Mouse (Mus musculus): ENCODE results near the gene Stpg2.
"Not testable (repeated sequence)": the region's sequence is repeated elsewhere in the genome, so short reads cannot be mapped to it uniquely, and the experiment has no call there.

Stpg2 gene

GRCm38 (mm10) chr3:139419142-139419541, 213.6 kb downstream of the Stpg2 start:
- DNase-seq (ENCODE audit: low spot score in 2 of 2) = no peak

- no peak for DNase-seq (ENCODE audit: low spot score in 2 of 2)
Observed at GRCm38 (mm10) chr3:139442170-139442569, 236.7 kb downstream of the Stpg2 start.

- DNase-seq (ENCODE audit: low spot score in 2 of 2) = no peak
Observed at GRCm38 (mm10) chr3:139495939-139496338, 290.4 kb downstream of the Stpg2 start.

- DNase-seq (ENCODE audit: low spot score in 2 of 2) = no peak
Observed at GRCm38 (mm10) chr3:139502216-139502615, 296.7 kb downstream of the Stpg2 start.

GRCm38 (mm10) chr3:139509275-139509985, 303.9 kb downstream of the Stpg2 start:
- DNase-seq (ENCODE audit: low spot score in 2 of 2) = no peak

- DNase-seq (ENCODE audit: low spot score in 2 of 2) = no peak
Observed at GRCm38 (mm10) chr3:139578496-139578895, 373.0 kb downstream of the Stpg2 start.

GRCm38 (mm10) chr3:139581298-139581697, 375.8 kb downstream of the Stpg2 start:
- no peak for DNase-seq (ENCODE audit: low spot score in 2 of 2)

GRCm38 (mm10) chr3:139599508-139599907, 394.0 kb downstream of the Stpg2 start:
- DNase-seq (ENCODE audit: low spot score in 2 of 2) = no peak

GRCm38 (mm10) chr3:139608267-139608666, 402.8 kb downstream of the Stpg2 start:
- DNase-seq (ENCODE audit: low spot score in 2 of 2) = not testable (repeated sequence)

- no peak for DNase-seq (ENCODE audit: low spot score in 2 of 2)
Observed at GRCm38 (mm10) chr3:139614641-139615040, 409.1 kb downstream of the Stpg2 start.

GRCm38 (mm10) chr3:139615791-139616190, 410.3 kb downstream of the Stpg2 start:
- no peak for DNase-seq (ENCODE audit: low spot score in 2 of 2)

- no peak for DNase-seq (ENCODE audit: low spot score in 2 of 2)
Observed at GRCm38 (mm10) chr3:139637887-139638286, 432.4 kb downstream of the Stpg2 start.

GRCm38 (mm10) chr3:139651505-139651904, 446.0 kb downstream of the Stpg2 start:
- no peak for DNase-seq (ENCODE audit: low spot score in 2 of 2)

GRCm38 (mm10) chr3:139659416-139659815, 453.9 kb downstream of the Stpg2 start:
- no peak for DNase-seq (ENCODE audit: low spot score in 2 of 2)

- DNase-seq (ENCODE audit: low spot score in 2 of 2) = no peak
Observed at GRCm38 (mm10) chr3:139662241-139662640, 456.7 kb downstream of the Stpg2 start.

- no peak for DNase-seq (ENCODE audit: low spot score in 2 of 2)
Observed at GRCm38 (mm10) chr3:139663712-139664245, 458.3 kb downstream of the Stpg2 start.

- no peak for DNase-seq (ENCODE audit: low spot score in 2 of 2)
Observed at GRCm38 (mm10) chr3:139665047-139665446, 459.6 kb downstream of the Stpg2 start.

GRCm38 (mm10) chr3:139676192-139676591, 470.7 kb downstream of the Stpg2 start:
- no peak for DNase-seq (ENCODE audit: low spot score in 2 of 2)

- no peak for DNase-seq (ENCODE audit: low spot score in 2 of 2)
Observed at GRCm38 (mm10) chr3:139676723-139677122, 471.2 kb downstream of the Stpg2 start.

- not testable (repeated sequence) for DNase-seq (ENCODE audit: low spot score in 2 of 2)
Observed at GRCm38 (mm10) chr3:139704238-139704637, 498.7 kb downstream of the Stpg2 start.

GRCm38 (mm10) chr3:139707396-139707795, 501.9 kb downstream of the Stpg2 start:
- DNase-seq (ENCODE audit: low spot score in 2 of 2) = not testable (repeated sequence)

GRCm38 (mm10) chr3:139709794-139710193, 504.3 kb downstream of the Stpg2 start:
- DNase-seq (ENCODE audit: low spot score in 2 of 2) = no peak

- DNase-seq (ENCODE audit: low spot score in 2 of 2) = no peak
Observed at GRCm38 (mm10) chr3:139728751-139729150, 523.3 kb downstream of the Stpg2 start.

GRCm38 (mm10) chr3:139729248-139729647, 523.8 kb downstream of the Stpg2 start:
- DNase-seq (ENCODE audit: low spot score in 2 of 2) = no peak

Data from natural killer cell, adult 2 months (primary cell).